Mouse (Mus musculus) T-helper 17 cell (primary cell): Measurements from ENCODE around the gene Daxx.

Experiments used
- in situ Hi-C, 2 experiments: fragments of 300-600 bp; cut with MboI, MseI; formaldehyde crosslinking; loops; 1 replicate in 1 of 2; 2 replicates in 1 of 2; pipeline ENCODE4 v1.15.1; 2025; ENCODE audit warnings: high pct_unique_total_duplicates in 2 of 2

Gene Daxx

DNA sequence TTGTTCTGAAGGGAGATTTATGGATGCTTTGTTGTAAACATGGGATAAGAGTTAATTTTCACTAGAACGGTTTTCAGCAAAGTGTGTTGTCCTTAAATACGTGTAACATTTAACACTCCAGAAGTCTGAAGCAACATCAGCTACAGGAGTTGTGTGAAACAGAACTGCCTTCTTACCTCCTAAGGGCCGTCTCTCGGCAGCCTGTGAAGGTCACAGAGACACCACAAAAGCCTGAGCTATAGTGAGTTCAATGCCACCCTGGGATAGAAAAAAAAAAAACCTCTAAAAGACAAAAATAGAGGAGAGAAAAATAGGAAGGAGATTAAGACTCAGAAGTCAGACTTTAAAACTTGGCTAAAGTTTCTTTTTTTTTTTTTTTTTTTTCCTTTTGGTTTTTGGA is 7.1 kb upstream of the Daxx start:
- in situ Hi-C loops = loop anchor here in 1 of 2 experiments (25.0 kb wide), 1 partner anchor 935 kb away; the partner anchor contains the start of genes Dxo and Stk19

DNA sequence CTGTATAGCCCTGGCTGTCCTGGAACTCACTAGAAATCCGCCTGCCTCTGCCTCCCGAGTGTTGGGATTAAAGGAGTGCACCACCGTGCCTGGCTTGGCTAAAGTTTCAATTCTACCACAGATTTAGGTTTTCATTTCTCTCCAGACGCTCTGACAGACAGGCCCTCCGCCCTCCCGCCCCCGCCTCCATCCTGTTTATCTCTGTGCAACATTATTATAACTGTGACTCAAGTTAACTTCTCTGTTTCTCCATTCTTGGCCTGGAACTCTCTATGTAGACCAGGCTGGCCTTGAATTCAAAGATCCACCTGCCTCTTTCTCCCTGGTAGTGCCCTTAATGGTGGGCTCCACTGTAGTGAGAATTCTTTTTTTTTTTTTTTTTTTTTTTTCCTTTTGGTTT is 6.7 kb upstream of the Daxx start:
- in situ Hi-C loops = loop anchor here in 1 of 2 experiments (25.0 kb wide), 1 partner anchor 935 kb away; the partner anchor contains the start of genes Dxo and Stk19

DNA sequence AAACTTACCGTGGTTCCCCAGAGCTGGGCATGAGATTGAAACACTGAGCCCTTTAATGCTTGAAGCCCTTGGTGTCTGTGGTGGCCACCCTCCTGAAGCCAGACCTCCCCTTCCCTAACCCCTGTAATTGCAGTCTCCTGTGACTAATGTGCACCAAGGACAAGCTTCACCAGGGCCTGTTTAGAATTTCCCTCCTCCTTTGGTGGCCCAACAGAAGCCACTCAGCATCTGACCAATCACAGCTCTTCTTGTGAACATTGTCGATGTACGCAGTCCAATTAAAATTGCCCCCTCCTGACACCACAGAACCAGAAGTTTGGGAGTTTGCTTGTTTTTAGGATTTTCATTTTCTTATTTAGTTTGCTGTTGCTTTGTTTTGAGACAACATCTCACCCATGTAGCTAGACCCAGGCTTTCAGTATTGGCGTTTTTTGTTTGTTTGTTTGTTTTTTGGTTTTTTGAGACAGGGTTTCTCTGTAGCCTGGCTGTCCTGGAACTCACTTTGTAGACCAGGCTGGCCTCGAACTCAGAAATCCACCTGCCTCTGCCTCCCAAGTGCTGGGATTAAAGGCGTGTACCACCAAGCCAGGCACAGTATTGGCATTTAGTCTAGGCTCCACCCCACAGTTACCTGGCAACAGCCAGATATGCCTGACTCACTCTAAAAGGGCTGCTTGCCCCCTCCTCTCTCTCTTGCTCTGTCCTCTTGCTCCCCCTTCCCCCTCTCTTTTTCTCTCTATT is 5.1 kb upstream of the Daxx start:
- in situ Hi-C loops = loop anchor here in 1 of 2 experiments (25.0 kb wide), 1 partner anchor 933 kb away; the partner anchor contains the start of genes Dxo and Stk19

DNA sequence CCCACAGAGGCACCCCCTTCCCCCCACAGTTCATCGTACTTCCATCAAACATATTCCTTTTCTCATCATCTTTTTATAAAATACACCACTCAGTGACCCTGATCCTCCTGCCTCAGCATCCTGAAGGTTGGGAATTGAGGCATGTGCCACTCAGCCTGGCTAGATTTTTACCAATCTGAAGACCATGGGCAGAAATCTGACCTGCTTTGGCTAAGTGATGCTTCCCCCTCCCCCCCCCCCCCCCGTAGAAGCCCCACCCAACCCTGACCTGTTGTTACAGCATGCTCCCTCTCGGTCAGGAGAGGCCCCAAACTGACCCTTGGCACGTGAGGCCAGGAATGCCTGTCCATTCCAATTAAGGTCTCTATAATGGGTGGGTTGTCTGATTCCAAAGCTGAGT is 4.4 kb upstream of the Daxx start, which contains the start of gene Platr17:
Platr17 (plus strand) TSS at position 301 of the 400 bp plus-strand sequence.
- in situ Hi-C loops = loop anchor here in 1 of 2 experiments (25.0 kb wide), 1 partner anchor 932 kb away; the partner anchor contains the start of genes Dxo and Stk19

DNA sequence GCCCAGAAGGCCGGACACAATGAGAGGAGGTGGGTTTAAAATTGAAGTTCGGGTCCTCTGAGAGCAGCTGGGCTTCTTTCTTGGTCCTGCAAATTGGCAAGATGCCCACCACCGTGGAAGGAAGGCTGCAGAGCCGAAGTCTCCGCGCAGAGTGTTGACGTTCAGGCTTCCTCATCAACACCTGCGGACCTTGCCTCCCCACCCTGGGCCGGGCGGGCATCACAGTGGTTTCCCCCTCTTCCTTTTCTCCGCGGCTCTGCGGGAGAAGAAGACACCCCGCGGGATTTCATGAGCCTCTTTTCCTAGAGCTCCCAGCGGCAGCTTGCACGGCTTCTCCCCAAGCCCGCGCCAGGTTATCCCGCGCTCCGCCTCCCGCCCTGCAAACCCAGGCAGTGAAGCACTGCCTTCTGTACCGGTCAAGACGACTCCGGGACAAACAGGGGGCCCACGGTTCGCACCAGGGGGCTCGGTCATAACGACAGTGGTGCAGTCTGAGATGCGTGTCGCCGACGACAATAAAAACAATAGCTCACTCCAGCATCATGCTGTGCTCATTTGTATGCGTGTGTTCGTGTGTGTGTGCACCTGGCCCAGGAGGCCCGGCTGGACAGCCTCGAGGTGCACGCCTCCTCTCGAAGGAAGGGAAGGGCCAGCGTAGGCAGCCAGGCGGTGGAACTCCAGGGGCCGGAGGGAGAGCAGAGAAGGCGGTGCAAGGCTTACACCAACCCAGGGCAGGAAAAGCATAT is 710 bp upstream of the Daxx start:
- in situ Hi-C loops = loop anchor here in 1 of 2 experiments (25.0 kb wide), 1 partner anchor 929 kb away; the partner anchor contains the start of genes Dxo and Stk19

DNA sequence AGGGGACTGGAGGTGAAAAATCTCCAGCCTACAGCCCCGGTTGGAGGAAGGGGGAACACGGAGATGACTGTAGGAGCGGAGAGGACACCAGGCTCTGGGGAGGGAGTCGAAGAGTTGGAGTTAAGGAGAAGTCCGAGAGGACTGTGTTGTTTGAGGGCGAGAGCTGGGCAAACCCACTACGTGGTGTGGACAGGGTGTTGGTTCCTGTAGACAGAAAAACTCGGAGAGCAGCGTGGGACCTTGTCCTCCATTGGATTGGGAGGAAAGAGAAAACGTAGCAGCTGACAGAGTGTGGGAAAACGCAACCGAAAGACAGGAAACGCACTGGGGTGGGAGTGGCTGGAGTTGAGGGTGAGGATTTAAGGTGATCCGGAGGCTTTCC is 646 bp downstream of the Daxx start:
- in situ Hi-C loops = loop anchor here in 1 of 2 experiments (10.0 to 25.0 kb wide), 2 partner anchors 285 to 927 kb away; partner anchors contain the start of genes Dxo, Psmb8 and Stk19

DNA sequence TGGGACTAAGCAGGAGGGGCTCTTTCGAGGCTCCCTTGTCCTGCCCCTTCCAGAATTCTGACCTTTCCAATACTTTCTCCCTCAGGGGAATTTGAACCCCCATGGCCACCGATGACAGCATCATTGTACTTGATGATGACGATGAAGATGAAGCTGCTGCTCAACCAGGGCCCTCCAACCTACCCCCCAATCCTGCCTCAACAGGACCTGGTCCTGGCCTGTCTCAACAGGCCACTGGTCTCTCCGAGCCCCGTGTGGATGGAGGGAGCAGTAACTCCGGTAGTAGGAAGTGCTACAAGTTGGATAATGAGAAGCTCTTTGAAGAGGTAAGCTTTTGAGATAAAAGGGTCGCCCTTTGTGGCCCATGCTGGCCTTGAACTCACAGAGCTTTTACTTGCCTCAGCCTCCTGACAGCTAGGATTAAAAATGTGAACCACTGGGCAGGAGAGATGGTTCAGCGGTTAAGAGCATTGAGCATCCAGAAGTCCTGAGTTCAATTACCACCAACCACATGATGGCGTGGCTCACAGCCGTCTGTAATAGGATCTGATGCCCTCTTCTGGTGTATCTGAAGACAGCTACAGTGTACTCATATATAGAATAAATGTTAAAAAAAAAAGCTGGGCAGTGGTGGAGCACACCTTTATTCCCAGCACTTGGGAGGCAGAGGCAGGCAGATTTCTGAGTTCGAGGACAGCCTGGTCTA is 1.3 kb downstream of the Daxx start:
- in situ Hi-C loops = loop anchor here in 1 of 2 experiments (10.0 to 25.0 kb wide), 2 partner anchors 284 to 927 kb away; partner anchors contain the start of genes Dxo, Psmb8 and Stk19

DNA sequence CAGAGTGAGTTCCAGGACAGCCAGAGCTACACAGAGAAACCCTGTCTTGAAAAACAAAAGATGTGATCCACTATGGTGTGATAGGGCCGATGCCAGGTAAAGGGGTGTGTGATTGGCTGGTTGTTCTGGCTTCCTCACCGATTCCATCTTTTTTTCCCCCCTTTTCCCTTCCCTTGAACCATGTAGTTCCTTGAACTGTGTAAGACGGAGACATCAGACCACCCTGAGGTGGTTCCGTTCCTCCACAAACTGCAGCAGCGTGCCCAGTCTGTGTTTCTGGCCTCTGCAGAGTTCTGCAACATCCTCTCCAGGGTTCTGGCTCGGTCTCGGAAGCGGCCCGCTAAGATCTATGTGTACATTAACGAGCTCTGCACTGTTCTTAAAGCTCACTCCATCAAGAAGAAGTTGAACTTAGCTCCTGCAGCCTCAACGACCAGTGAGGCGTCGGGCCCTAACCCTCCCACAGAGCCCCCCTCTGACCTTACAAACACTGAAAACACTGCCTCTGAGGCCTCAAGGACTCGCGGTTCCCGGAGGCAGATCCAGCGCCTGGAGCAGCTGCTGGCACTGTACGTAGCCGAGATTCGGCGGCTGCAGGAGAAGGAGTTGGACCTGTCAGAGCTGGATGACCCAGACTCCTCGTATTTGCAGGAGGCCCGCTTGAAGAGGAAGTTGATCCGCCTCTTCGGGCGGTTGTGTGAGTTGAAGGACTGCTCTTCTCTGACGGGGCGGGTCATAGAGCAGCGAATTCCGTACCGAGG is 2.0 kb downstream of the Daxx start:
- in situ Hi-C loops = loop anchor here in 1 of 2 experiments (10.0 to 25.0 kb wide), 2 partner anchors 284 to 926 kb away; partner anchors contain the start of genes Dxo, Psmb8 and Stk19

DNA sequence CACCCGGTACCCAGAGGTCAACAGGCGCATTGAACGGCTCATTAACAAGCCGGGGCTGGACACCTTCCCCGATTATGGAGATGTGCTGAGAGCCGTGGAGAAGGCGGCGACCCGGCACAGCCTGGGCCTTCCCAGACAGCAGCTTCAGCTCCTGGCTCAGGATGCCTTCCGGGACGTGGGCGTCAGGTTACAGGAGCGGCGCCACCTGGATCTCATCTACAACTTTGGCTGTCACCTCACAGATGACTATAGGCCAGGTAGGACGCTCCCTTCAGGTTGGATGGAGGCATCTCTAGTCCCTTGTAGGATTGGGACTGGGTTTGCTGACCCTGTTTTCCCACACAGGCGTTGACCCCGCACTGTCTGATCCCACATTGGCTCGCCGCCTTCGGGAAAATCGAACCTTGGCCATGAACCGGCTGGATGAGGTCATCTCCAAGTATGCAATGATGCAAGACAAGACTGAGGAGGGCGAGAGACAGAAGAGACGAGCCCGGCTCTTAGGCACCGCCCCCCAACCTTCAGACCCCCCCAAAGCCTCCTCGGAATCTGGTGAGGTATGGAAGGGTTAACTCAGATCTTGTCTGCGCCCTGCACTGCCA is 2.7 kb downstream of the Daxx start:
- in situ Hi-C loops = loop anchor here in 1 of 2 experiments (10.0 to 25.0 kb wide), 2 partner anchors 283 to 925 kb away; partner anchors contain the start of genes Dxo, Psmb8 and Stk19

DNA sequence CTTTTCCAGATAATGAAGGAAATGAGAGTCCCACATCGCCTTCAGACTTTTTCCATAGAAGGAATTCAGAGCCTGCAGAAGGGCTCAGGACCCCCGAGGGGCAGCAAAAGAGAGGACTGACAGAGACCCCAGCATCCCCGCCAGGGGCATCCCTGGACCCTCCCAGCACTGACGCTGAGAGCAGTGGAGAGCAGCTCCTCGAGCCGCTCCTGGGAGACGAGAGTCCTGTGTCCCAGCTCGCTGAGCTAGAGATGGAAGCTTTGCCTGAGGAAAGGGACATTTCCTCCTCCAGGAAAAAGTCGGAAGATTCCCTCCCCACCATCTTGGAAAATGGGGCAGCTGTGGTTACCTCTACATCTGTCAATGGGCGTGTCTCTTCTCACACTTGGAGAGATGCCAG is 4.0 kb downstream of the Daxx start:
- in situ Hi-C loops = loop anchor here in 1 of 2 experiments (10.0 to 25.0 kb wide), 2 partner anchors 282 to 924 kb away; partner anchors contain the start of genes Dxo, Psmb8 and Stk19

DNA sequence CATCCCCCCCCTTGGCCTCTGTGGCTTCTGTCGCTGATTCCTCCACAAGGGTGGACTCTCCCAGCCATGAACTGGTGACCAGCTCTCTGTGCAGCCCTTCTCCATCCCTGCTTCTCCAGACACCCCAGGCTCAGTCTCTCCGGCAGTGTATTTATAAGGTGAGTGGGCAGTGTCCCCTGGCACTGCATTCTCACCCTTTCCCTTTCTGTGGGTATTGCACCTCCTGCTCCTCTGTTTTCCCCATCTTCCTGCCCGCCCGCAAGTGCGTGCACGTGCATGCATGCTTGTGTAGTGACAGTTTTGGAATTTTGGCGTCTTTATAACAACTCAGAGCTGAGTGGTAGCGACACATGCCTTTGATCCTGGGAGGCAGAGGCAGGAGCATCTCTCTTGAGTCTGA is 4.7 kb downstream of the Daxx start:
- in situ Hi-C loops = loop anchor here in 1 of 2 experiments (10.0 to 25.0 kb wide), 2 partner anchors 281 to 923 kb away; partner anchors contain the start of genes Dxo, Psmb8 and Stk19

DNA sequence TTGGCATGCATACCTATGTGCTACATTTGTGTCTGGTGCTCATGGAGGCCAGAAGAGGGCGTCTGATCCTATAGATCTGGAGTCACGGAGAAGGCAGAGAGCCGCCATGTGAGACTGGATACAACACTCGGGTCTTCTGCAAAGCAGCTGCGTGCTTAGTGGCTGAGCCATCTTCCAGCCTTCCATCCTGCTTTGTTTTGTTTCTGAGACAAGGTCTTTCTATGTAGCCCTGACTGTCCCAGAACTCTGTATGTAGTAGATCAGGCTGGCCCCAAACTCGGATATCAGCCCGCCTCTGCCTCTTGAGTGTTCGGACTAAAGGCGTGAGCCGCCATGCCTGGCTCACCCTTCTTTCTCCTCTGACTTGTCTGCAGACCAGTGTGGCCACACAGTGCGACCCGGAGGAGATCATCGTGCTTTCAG is 5.8 kb downstream of the Daxx start:
- in situ Hi-C loops = loop anchor here in 1 of 2 experiments (10.0 to 25.0 kb wide), 2 partner anchors 280 to 922 kb away; partner anchors contain the start of genes Dxo, Psmb8 and Stk19

DNA sequence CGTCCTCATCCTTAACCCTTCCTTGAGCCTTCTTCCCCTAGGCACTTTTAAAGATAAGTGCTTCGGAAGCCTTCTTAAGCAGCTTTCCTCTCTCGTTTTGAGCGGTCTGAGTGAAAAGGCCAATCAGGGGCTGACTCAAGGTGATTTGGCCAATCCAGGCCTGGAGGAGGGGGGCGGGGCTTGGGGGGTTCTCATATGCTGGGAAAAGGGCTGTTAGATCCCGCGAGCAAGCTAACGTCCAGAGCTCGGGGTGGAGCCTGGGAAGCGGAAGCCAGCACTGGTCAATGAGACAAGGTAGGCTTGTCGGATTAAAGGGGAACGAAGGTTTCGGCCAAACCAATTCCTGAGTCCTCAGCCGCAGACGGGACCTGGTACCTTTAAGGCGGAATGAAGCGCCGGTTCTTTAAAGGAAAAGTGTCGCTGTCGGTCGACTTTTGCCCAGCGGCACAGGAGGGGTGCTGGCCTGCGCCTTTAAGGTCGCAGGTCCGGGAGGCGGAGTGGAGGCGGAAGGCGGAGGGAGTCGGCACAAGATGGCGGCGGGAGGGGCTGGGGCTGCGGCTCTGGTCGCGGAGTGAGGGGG is 6.5 kb downstream of the Daxx start, which contains the start of the genes Tapbp and Zbtb22:
Tapbp (plus strand) TSS at position 229 of the 580 bp plus-strand sequence.
Zbtb22 (plus strand) TSS at position 234 of the 580 bp plus-strand sequence.
- in situ Hi-C loops = loop anchor here in 1 of 2 experiments (10.0 to 25.0 kb wide), 2 partner anchors 279 to 922 kb away; partner anchors contain the start of genes Dxo, Psmb8 and Stk19

DNA sequence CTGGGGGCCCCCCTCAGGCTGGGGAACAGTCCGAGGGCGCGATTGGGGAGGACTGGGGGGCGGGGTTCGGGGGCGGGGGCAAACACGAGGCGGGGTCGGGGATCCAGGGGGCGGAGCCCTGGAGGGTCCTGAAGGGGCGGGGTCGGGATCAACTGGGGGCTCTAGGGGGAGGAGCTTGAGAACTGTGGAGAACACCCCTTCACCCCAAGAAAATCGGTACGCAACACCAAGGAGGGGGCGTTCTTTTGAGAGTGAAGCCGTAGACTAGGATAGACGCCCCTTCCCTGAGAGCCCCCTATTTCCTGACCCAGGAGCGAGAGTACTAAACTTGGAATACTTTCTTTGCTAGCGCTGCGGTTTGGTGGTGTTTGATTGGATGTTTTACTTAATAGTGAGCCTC is 7.1 kb downstream of the Daxx start:
- in situ Hi-C loops = loop anchor here in 1 of 2 experiments (10.0 to 25.0 kb wide), 2 partner anchors 279 to 921 kb away; partner anchors contain the start of genes Dxo, Psmb8 and Stk19

DNA sequence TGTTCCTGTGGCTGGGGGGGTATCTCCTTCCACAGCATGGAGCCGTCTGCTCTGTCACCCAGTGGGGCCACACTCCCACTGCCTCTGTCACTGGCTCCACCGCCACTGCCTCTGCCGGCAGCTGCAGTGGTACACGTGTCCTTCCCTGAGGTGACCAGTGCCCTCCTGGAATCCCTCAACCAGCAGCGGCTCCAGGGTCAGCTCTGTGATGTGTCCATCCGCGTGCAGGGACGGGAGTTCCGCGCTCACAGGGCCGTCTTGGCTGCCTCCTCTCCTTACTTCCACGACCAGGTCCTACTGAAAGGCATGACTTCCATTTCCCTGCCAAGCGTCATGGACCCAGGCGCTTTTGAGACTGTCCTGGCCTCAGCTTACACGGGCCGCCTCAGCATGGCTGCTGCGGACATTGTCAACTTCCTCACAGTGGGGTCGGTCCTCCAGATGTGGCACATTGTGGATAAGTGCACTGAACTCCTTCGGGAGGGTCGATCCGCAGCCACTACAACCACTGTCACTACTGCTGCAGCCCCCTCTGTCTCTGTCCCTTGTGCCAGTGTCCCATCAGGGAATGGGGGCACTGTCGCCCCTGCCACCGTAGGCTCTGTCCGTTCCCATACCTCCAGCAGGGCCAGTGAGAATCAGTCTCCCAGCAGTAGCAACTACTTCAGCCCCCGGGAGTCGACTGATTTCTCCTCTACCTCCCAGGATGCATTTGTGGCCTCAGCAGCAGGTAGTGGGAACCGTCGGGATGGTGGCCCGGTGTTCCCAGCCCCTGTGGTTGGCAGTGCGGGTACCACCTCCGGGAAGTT is 7.8 kb downstream of the Daxx start:
- in situ Hi-C loops = loop anchor here in 1 of 2 experiments (10.0 to 25.0 kb wide), 2 partner anchors 278 to 920 kb away; partner anchors contain the start of genes Dxo, Psmb8 and Stk19

DNA sequence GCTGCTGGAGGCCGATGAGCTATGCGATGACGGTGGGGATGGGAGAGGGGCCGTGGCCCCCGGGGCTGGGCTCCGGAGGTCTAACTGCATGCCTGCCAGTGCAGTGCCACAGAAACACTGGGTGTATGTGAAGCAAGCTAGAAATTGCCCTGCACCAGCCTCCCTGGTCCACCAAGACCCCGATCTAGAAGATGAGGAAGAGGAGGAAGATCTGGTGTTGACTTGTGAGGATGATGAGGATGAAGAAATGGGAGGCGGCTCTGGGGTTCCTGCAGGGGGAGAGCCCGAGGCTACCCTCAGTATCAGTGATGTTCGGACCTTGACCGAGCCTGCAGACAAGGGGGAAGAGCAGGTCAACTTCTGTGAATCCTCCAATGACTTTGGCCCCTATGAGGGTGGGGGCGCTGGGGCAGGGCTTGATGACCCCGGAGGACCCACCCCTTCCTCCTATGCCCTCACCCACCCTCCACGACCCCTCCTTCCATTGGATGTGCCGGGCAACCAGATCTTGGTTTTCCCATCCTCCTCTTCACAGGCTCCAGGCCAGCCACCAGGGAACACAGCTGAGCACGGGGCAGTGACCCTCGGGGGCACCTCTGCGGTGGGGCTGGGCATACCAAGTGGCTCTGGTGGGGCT is 8.6 kb downstream of the Daxx start:
- in situ Hi-C loops = loop anchor here in 1 of 2 experiments (10.0 to 25.0 kb wide), 2 partner anchors 277 to 920 kb away; partner anchors contain the start of genes Dxo, Psmb8 and Stk19
